Comparison of ENCODE assay signal across 34 mouse cellular contexts in the genomic region with DNA sequence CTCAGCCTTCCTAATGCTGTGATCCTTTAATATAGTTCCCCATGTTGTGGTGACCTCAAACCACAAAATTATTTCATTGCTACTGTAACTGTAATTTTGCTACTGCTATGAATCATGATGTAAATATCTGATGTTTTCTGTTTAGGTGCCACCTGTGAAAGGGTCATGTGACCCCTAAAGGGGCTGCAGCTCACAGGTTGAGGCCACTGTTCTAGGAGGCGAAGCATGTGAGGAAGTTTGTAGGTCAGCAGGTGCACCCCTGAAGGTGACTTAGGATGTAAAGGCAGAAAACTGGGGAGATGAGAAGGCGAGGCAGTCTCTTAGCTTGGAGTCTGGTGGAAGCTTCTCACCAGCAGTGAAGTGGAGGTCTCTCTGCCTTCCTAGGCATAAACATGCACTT.
"Had no signal": no experiment of that assay in that cellular context is flagged by ENCODE, and none has a peak within 500 bp of the region (broad histone marks: within the 10 kb centered on the region; RNA-seq: fewer than 3 reads in every experiment).

No protein-coding gene starts in this region.

- H3K4me1 ChIP-seq: heart, embryonic 10.5 days; heart, embryonic 15.5 days; hindbrain, embryonic 10.5 days; hindbrain, embryonic 12.5 days; hindbrain, embryonic 13.5 days; hindbrain, embryonic 15.5 days; intestine, embryonic 15.5 days; kidney, embryonic 15.5 days had no signal

- H3K27ac ChIP-seq: heart, embryonic 10.5 days; heart, embryonic 13.5 days; heart, embryonic 15.5 days; hindbrain, embryonic 10.5 days; hindbrain, embryonic 12.5 days; hindbrain, embryonic 13.5 days; hindbrain, embryonic 14.5 days; hindbrain, embryonic 15.5 days; hindbrain, postnatal 0 days; intestine, embryonic 15.5 days; kidney, embryonic 15.5 days; kidney, postnatal 0 days; layer of hippocampus, adult 2 months had no signal

- H3K27me3 ChIP-seq: heart, embryonic 13.5 days; heart, embryonic 15.5 days; hindbrain, embryonic 12.5 days; hindbrain, embryonic 13.5 days; hindbrain, embryonic 15.5 days; intestine, embryonic 15.5 days; kidney, embryonic 15.5 days had no signal

- H3K4me3 ChIP-seq: heart, embryonic 10.5 days; heart, embryonic 13.5 days; heart, embryonic 15.5 days; hindbrain, embryonic 10.5 days; hindbrain, embryonic 12.5 days; hindbrain, embryonic 13.5 days; hindbrain, embryonic 15.5 days; intestine, embryonic 15.5 days; kidney, embryonic 15.5 days; layer of hippocampus, adult 2 months had no signal

- H3K9ac ChIP-seq: heart, embryonic 13.5 days; heart, embryonic 15.5 days; hindbrain, embryonic 12.5 days; hindbrain, embryonic 13.5 days; hindbrain, embryonic 14.5 days; hindbrain, embryonic 15.5 days; intestine, embryonic 15.5 days; kidney, embryonic 15.5 days had no signal

- H3K36me3 ChIP-seq: heart, embryonic 10.5 days; heart, embryonic 13.5 days; heart, embryonic 15.5 days; hindbrain, embryonic 10.5 days; hindbrain, embryonic 12.5 days; hindbrain, embryonic 13.5 days; hindbrain, embryonic 15.5 days; intestine, embryonic 15.5 days; kidney, embryonic 15.5 days had no signal

- DNase-seq: heart, postnatal 10 days; heart, postnatal 14 days; heart, postnatal 36 days; heart, postnatal 4 days; kidney, adult 11 months; kidney, adult 18-20 months; kidney, adult 2 months; kidney, adult 8-10 months; kidney, adult 9 months; kidney, postnatal 10 days; kidney, postnatal 14 days; kidney, postnatal 25 days; kidney, postnatal 36 days; kidney, postnatal 4 days; layer of hippocampus, adult 9-11 months; layer of hippocampus, postnatal 36 days had no signal

- H3K9me3 ChIP-seq: heart, embryonic 10.5 days; heart, embryonic 13.5 days; heart, embryonic 15.5 days; hindbrain, embryonic 10.5 days; hindbrain, embryonic 12.5 days; hindbrain, embryonic 13.5 days; hindbrain, embryonic 15.5 days; intestine, embryonic 15.5 days; kidney, embryonic 15.5 days had no signal

- H3K4me2 ChIP-seq: heart, embryonic 11.5 days; heart, embryonic 13.5 days; heart, embryonic 15.5 days; hindbrain, embryonic 12.5 days; hindbrain, embryonic 13.5 days; hindbrain, embryonic 14.5 days; hindbrain, embryonic 15.5 days; intestine, embryonic 15.5 days; kidney, embryonic 15.5 days had no signal

- ATAC-seq: hindbrain, embryonic 16.5 days; hindbrain, postnatal 0 days; inflammation-experienced regulatory T-cells, adult 6 months; intestine, embryonic 15.5 days; intestine, embryonic 16.5 days; intestine, postnatal 0 days had no signal
